ENCODE assay signal across 8 mouse cellular contexts in the genomic region with DNA sequence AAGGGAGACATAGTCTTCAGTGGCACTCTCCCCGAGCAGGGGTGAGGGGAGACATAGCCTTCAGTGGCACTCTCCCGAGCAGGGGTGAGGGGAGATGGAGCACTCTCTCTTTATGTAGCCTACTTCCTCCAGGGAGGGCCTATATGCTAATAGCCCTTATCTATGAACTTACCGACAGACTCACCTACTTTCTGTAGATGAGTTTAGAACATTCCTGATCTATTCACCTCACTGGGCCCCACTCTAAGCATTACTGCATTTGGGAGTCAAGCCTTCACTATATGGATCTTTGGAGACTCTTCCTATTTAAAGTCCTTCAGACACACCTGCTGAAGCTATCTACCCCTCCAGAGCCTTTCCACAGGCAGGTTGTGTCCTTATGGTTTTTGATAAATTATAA. TPM values are rescaled to one million over a fixed set of nuclear protein-coding genes. Genes with fewer than 3 reads are reported as not detected.
DNase-seq lines count a peak whose midpoint lies in the region; ATAC-seq and TF ChIP-seq lines count a peak whose summit lies in the region.

No protein-coding gene starts in this region.

- H3K27me3 ChIP-seq in CH12.LX (replicated peaks) = no peaks in the 10 kb centered on the region
- no peaks in the 10 kb centered on the region for H3K27me3 ChIP-seq in cerebellum, adult 2 months (ENCODE audit: control insufficient read depth, insufficient read depth, low read length)

- no peaks in the 10 kb centered on the region for H3K9me3 ChIP-seq in CH12.LX (replicated peaks; ENCODE audit: low read length)

- no peak for TF ChIP-seq POLR2A in CH12.LX (IDR thresholded peaks at IDR 0.05; ENCODE audit: low read depth, low read length)
- TF ChIP-seq POLR2A in cerebellum, adult 2 months (IDR thresholded peaks at IDR 0.05; ENCODE audit: borderline replicate concordance, insufficient read depth, low read length) = no peak

- dilution Hi-C loops in CH12.LX (cut with MboI; ENCODE audit: extremely low pct_ligation_motif_present, extremely low pct_unique_long_range_greater_than_20kb, low sequenced_read_pairs) = no loop called here

- peak; percentile 36; the same call in 1 of the 2 replicates for ATAC-seq in cerebellum, adult (ENCODE audit: insufficient number of reproducible peaks, low FRiP score, low TSS enrichment)
- peak; percentile 1 to 47; a peak in 2 of 4 replicates for ATAC-seq in hematopoietic stem cell, adult 5-6 weeks (replicated peaks in 1 of 2; ENCODE audit: insufficient read depth in 1 of 2, low FRiP score in 2 of 2, low TSS enrichment in 1 of 2, low read depth in 1 of 2, poor library complexity in 2 of 2, severe bottlenecking in 2 of 2)

- no peak for TF ChIP-seq CTCF in CH12.LX (conservative IDR thresholded peaks at IDR 0.05 in 1 of 2, IDR thresholded peaks at IDR 0.05 in 1 of 2; ENCODE audit: low read depth in 2 of 2, low read length in 2 of 2)
- TF ChIP-seq CTCF in cerebellum, adult 2 months (IDR thresholded peaks at IDR 0.05; ENCODE audit: borderline replicate concordance, insufficient read depth, low read depth, low read length) = no peak

- H3K79me2 ChIP-seq in CH12.LX (replicated peaks; ENCODE audit: control insufficient read depth, extremely low read depth, insufficient read depth, poor library complexity, severe bottlenecking) (no peaks in the 10 kb centered on the region), macrophage (ENCODE audit: inconsistent target) (no peaks in the 10 kb centered on the region)

- peaks cover 4 to 6% of the 10 kb centered on the region in 2 experiments for H3K4me1 ChIP-seq in CH12.LX (ENCODE audit: control insufficient read depth in 1 of 2, insufficient read depth in 2 of 2)
- no peaks in the 10 kb centered on the region for H3K4me1 ChIP-seq in cerebellum, adult 2 months (ENCODE audit: control insufficient read depth, insufficient read depth, low read length)

- H3K9ac ChIP-seq in CH12.LX (ENCODE audit: insufficient read depth, low read depth) = peak overlapping the region; percentile 62; the same call in 1 of the 2 replicates

- no peak for TF ChIP-seq EP300 in CH12.LX (IDR thresholded peaks at IDR 0.05; ENCODE audit: low read length)

- H3K27ac ChIP-seq in CH12.LX (ENCODE audit: insufficient read depth, low read depth) (no peak overlapping the region), macrophage (no peak overlapping the region)
- no peak overlapping the region for H3K27ac ChIP-seq in cerebellum, adult 2 months (ENCODE audit: insufficient read depth, low read length)

- WGBS in macrophage (ENCODE audit: missing documents) = 43% methylated on average over 3 of the region's 3 CpGs
- WGBS in cerebellum, adult 2 months = 30% methylated on average over 3 of the region's 3 CpGs

- no peaks in the 10 kb centered on the region for H3K36me3 ChIP-seq in CH12.LX (replicated peaks in 1 of 2; ENCODE audit: control insufficient read depth in 1 of 2, insufficient read depth in 1 of 2, low read length in 1 of 2)
- no peaks in the 10 kb centered on the region for H3K36me3 ChIP-seq in macrophage (ENCODE audit: inconsistent target)

- H3K4me3 ChIP-seq in CH12.LX (replicated peaks in 1 of 3; ENCODE audit: low read depth in 2 of 3, low read length in 2 of 3, poor library complexity in 1 of 3) (peak overlapping the region in 2 of 3 experiments; percentile 39 to 49), macrophage (ENCODE audit: inconsistent target) (peak overlapping the region; percentile 19; the same call in 1 of the 2 replicates)
- no peak overlapping the region for H3K4me3 ChIP-seq in cerebellum, adult 2 months (replicated peaks; ENCODE audit: insufficient read depth, low read depth, low read length)

- DNase-seq in cerebellum, postnatal 10 days = no peak
- no peak for DNase-seq in CH12.LX (ENCODE audit: extremely low read depth)
- no peak for DNase-seq in urinary bladder, adult 2 months (ENCODE audit: low spot score)
- no peak for DNase-seq in cerebellum, adult 2 months
- DNase-seq in embryo, embryonic 11 days = no peak

- TF ChIP-seq RAD21 in CH12.LX (IDR thresholded peaks at IDR 0.05; ENCODE audit: low read depth, low read length) = no peak

- in situ Hi-C loops in CH12.LX (cut with MboI; ENCODE audit: low pct_ligation_motif_present, low pct_unique_long_range_greater_than_20kb, low sequenced_read_pairs) = loop anchor here (5.0 kb wide), 1 partner anchor 206 kb away; no protein-coding TSS in a partner anchor

- H3K4me2 ChIP-seq in CH12.LX (ENCODE audit: insufficient read depth, low read depth, poor library complexity, severe bottlenecking) = peak overlapping the region; percentile 86

TF ChIP-seq in CH12.LX, 34 proteins besides CTCF, POLR2A, EP300 and RAD21:
- no peak for TF ChIP-seq CHD1 (IDR thresholded peaks at IDR 0.05; ENCODE audit: low read depth, low read length)
- TF ChIP-seq TCF12 (IDR thresholded peaks at IDR 0.05; ENCODE audit: low read depth, low read length) = no peak
- TF ChIP-seq TBP (conservative IDR thresholded peaks at IDR 0.05; ENCODE audit: low read depth, low read length) = no peak
- TF ChIP-seq ZC3H11A (IDR thresholded peaks at IDR 0.05; ENCODE audit: low read depth, low read length) = no peak
- no peak for TF ChIP-seq HCFC1 (IDR thresholded peaks at IDR 0.05; ENCODE audit: low read depth, low read length)
- no peak for TF ChIP-seq CHD2 (IDR thresholded peaks at IDR 0.05; ENCODE audit: low read length)
- no peak for TF ChIP-seq POLR2AphosphoS2 (IDR thresholded peaks at IDR 0.05; ENCODE audit: low read depth, low read length)
- TF ChIP-seq MAZ (IDR thresholded peaks at IDR 0.05; ENCODE audit: low read depth, low read length) = no peak
- TF ChIP-seq JUN (IDR thresholded peaks at IDR 0.05; ENCODE audit: insufficient read depth, low read depth, low read length) = no peak
- TF ChIP-seq PAX5 (IDR thresholded peaks at IDR 0.05; ENCODE audit: low read length) = no peak
- TF ChIP-seq BHLHE40 (IDR thresholded peaks at IDR 0.05; ENCODE audit: low read depth, low read length) = no peak
- TF ChIP-seq E2F4 (IDR thresholded peaks at IDR 0.05; ENCODE audit: insufficient replicate concordance, low read depth, low read length) = no peak
- TF ChIP-seq RCOR1 (conservative IDR thresholded peaks at IDR 0.05; ENCODE audit: low read depth, low read length) = no peak
- no peak for TF ChIP-seq ZMIZ1 (IDR thresholded peaks at IDR 0.05; ENCODE audit: low read depth, low read length)
- TF ChIP-seq GABPA (IDR thresholded peaks at IDR 0.05; ENCODE audit: insufficient replicate concordance, low read depth, low read length) = no peak
- no peak for TF ChIP-seq USF1 (IDR thresholded peaks at IDR 0.05; ENCODE audit: low read depth, low read length)
- no peak for TF ChIP-seq MAX (IDR thresholded peaks at IDR 0.05; ENCODE audit: low read length)
- TF ChIP-seq USF2 (conservative IDR thresholded peaks at IDR 0.05; ENCODE audit: low read depth, low read length) = no peak
- TF ChIP-seq MYC (IDR thresholded peaks at IDR 0.05; ENCODE audit: low read depth, low read length) = no peak

RNA-seq across cellular contexts. Expression of a gene that starts 52.1 kb away (rescaled TPM):
- total RNA-seq in CH12.LX (2012; rRNA removed) (20.4 and 22.6 TPM in 2 replicates), CH12.LX (2014; rRNA removed) (35.7 and 39.2 TPM in 2 replicates)
- polyA plus RNA-seq in CH12.LX (2012; ENCODE audit: insufficient read length, low read depth) (78.3 and 84.8 TPM in 2 replicates), macrophage (2018) (10.9 to 28.5 TPM (median 22.3 TPM) in 3 replicates)
- 43.8 and 44.8 TPM in 2 replicates for total RNA-seq in hematopoietic stem cell, adult 5-6 weeks (2017)
- 10 to 100 TPM in 18 of 26 experiments, 1 to 10 TPM in 8; 4.4 to 22.1 (median 12.3) TPM for total RNA-seq in macrophage (2018; cell fraction: chromatin; rRNA removed)
- 10 to 100 TPM in 18 of 26 experiments, 1 to 10 TPM in 8; 6.2 to 17.0 (median 11.3) TPM for total RNA-seq in macrophage (2018; cell fraction: cytosol; rRNA removed)
- total RNA-seq in macrophage (2018; cell fraction: nucleus; rRNA removed) = 10 to 100 TPM in 12 of 26 experiments, 1 to 10 TPM in 14; 5.1 to 44.1 (median 9.7) TPM
- 56.6 and 67.4 TPM in 2 replicates for polyA plus RNA-seq in urinary bladder, adult 2 months (2012; rRNA removed)
- 40.7 and 42.7 TPM in 2 replicates for polyA plus RNA-seq in cerebellum, adult 2 months (2012; rRNA removed)
